20 mouse cellular contexts compared by ENCODE assay signal in the genomic region with DNA sequence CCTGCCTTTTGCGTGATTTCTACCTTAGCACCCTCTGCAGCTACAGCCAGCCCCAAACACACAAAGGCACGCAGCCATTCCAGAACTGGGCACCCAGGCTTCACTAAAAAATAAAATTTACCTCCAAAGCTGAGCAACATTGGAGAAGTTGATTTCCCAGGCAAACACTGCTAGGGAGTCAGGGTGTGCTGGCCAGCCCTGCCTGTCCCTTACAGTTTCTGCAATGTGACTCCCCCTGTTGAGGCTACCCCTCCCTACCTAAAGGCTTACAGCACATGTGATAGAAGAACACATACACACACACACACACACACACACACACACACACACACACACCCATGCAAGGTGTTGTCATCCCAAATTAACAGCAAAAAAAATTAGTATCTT. TPM values are rescaled to one million over a fixed set of nuclear protein-coding genes. Genes with fewer than 3 reads are reported as not detected.
DNase-seq lines count a peak whose midpoint lies in the region; ATAC-seq lines count a peak whose summit lies in the region.
"Had no signal": no experiment of that assay in that cellular context is flagged by ENCODE, and none has a peak within 500 bp of the region (broad histone marks: within the 10 kb centered on the region; RNA-seq: fewer than 3 reads in every experiment).

No protein-coding gene starts in this region.

- H3K27ac ChIP-seq in hindbrain, embryonic 10.5 days: peak overlapping the region; percentile 13; the same call in 1 of the 2 replicates
- no peak overlapping the region for H3K27ac ChIP-seq in hindbrain, embryonic 12.5 days
- peak overlapping the region; percentile 47; the same call in 1 of the 2 replicates for H3K27ac ChIP-seq in embryonic facial prominence, embryonic 11.5 days (replicated peaks; ENCODE audit: low read depth, low read length)
- H3K27ac ChIP-seq in embryonic facial prominence, embryonic 13.5 days: peak overlapping the region; percentile 55; the same call in 1 of the 2 replicates
- H3K27ac ChIP-seq: hindbrain, embryonic 13.5 days; hindbrain, postnatal 0 days had no signal

- peaks cover 4% of the 10 kb centered on the region for H3K36me3 ChIP-seq in hindbrain, embryonic 10.5 days
- no peaks in the 10 kb centered on the region for H3K36me3 ChIP-seq in hindbrain, embryonic 12.5 days
- no peaks in the 10 kb centered on the region for H3K36me3 ChIP-seq in embryonic facial prominence, embryonic 11.5 days (replicated peaks; ENCODE audit: control insufficient read depth, insufficient read depth, low read depth, low read length)
- H3K36me3 ChIP-seq in embryonic facial prominence, embryonic 13.5 days: no peaks in the 10 kb centered on the region
- H3K36me3 ChIP-seq: G1E; heart, embryonic 12.5 days; hindbrain, embryonic 13.5 days had no signal

- peaks cover 37% of the 10 kb centered on the region for H3K4me1 ChIP-seq in hindbrain, embryonic 10.5 days (replicated peaks)
- H3K4me1 ChIP-seq in hindbrain, embryonic 12.5 days: peaks cover 11% of the 10 kb centered on the region
- no peaks in the 10 kb centered on the region for H3K4me1 ChIP-seq in embryonic facial prominence, embryonic 11.5 days (ENCODE audit: control insufficient read depth, insufficient read depth, low read length)
- H3K4me1 ChIP-seq in embryonic facial prominence, embryonic 13.5 days: peaks cover 19% of the 10 kb centered on the region; the same call in 1 of the 2 replicates
- H3K4me1 ChIP-seq: heart, embryonic 12.5 days had no signal

- no peak for DNase-seq in hindbrain, embryonic 10.5 days (ENCODE audit: low spot score)
- no peak for DNase-seq in embryonic facial prominence, embryonic 11.5 days (ENCODE audit: low spot score)
- DNase-seq in cerebellum, adult 18-20 months: no peak
- DNase-seq: adrenal gland, postnatal 14 days; cerebellum, adult 11-12 months; cerebellum, adult 9-11 months; cerebellum, postnatal 36 days; gastrocnemius, postnatal 10 days; kidney, adult 11 months had no signal

- H3K9ac ChIP-seq in hindbrain, embryonic 12.5 days: no peak overlapping the region
- no peak overlapping the region for H3K9ac ChIP-seq in embryonic facial prominence, embryonic 11.5 days (replicated peaks; ENCODE audit: low read length)
- no peak overlapping the region for H3K9ac ChIP-seq in embryonic facial prominence, embryonic 13.5 days
- H3K9ac ChIP-seq: heart, embryonic 12.5 days; hindbrain, embryonic 13.5 days had no signal

- WGBS in hindbrain, embryonic 10.5 days: 63% methylated on average over 2 of the region's 2 CpGs
- WGBS in hindbrain, embryonic 12.5 days: 56% methylated on average over 2 of the region's 2 CpGs
- WGBS in embryonic facial prominence, embryonic 11.5 days: 52% methylated on average over 2 of the region's 2 CpGs
- 30% methylated on average over 2 of the region's 2 CpGs for WGBS in embryonic facial prominence, embryonic 13.5 days

- H3K4me3 ChIP-seq in hindbrain, embryonic 10.5 days: no peak overlapping the region
- H3K4me3 ChIP-seq in hindbrain, embryonic 12.5 days: no peak overlapping the region
- H3K4me3 ChIP-seq in embryonic facial prominence, embryonic 11.5 days (ENCODE audit: low read depth, low read length): no peak overlapping the region
- H3K4me3 ChIP-seq in embryonic facial prominence, embryonic 13.5 days: no peak overlapping the region
- H3K4me3 ChIP-seq: heart, embryonic 12.5 days; hindbrain, embryonic 13.5 days had no signal

- H3K9me3 ChIP-seq in hindbrain, embryonic 10.5 days: peaks cover 3% of the 10 kb centered on the region; the same call in 1 of the 2 replicates
- H3K9me3 ChIP-seq in hindbrain, embryonic 12.5 days (replicated peaks): no peaks in the 10 kb centered on the region
- H3K9me3 ChIP-seq in embryonic facial prominence, embryonic 11.5 days (replicated peaks; ENCODE audit: control insufficient read depth, low read length): no peaks in the 10 kb centered on the region
- H3K9me3 ChIP-seq in embryonic facial prominence, embryonic 13.5 days: no peaks in the 10 kb centered on the region
- H3K9me3 ChIP-seq: G1E; heart, embryonic 12.5 days; hindbrain, embryonic 13.5 days had no signal

- H3K4me2 ChIP-seq in hindbrain, embryonic 12.5 days (replicated peaks): no peak overlapping the region
- H3K4me2 ChIP-seq in embryonic facial prominence, embryonic 11.5 days (ENCODE audit: low read depth, low read length): no peak overlapping the region
- no peak overlapping the region for H3K4me2 ChIP-seq in embryonic facial prominence, embryonic 13.5 days
- H3K4me2 ChIP-seq: heart, embryonic 12.5 days; hindbrain, embryonic 13.5 days had no signal

- ATAC-seq in hindbrain, embryonic 12.5 days (ENCODE audit: low FRiP score): no peak
- no peak for ATAC-seq in embryonic facial prominence, embryonic 11.5 days (replicated peaks; ENCODE audit: insufficient number of reproducible peaks, low FRiP score, low TSS enrichment, low read depth)
- no peak for ATAC-seq in embryonic facial prominence, embryonic 13.5 days (ENCODE audit: insufficient number of reproducible peaks, insufficient read depth, low FRiP score, low TSS enrichment, low read depth)
- no peak for ATAC-seq in CD4-positive, CD25-positive, alpha-beta regulatory T cell, adult 4 months
- ATAC-seq: forebrain, embryonic 16.5 days; hindbrain, postnatal 0 days had no signal

- peaks cover 49% of the 10 kb centered on the region for H3K27me3 ChIP-seq in hindbrain, embryonic 10.5 days (ENCODE audit: insufficient read depth, poor library complexity, severe bottlenecking)
- peaks cover 23% of the 10 kb centered on the region for H3K27me3 ChIP-seq in hindbrain, embryonic 12.5 days
- H3K27me3 ChIP-seq in embryonic facial prominence, embryonic 11.5 days (ENCODE audit: control insufficient read depth, insufficient read depth, low read length): no peaks in the 10 kb centered on the region
- peaks cover under 1% of the 10 kb centered on the region for H3K27me3 ChIP-seq in embryonic facial prominence, embryonic 13.5 days

RNA-seq across cellular contexts. Expression of a gene that starts 37.4 kb away (rescaled TPM):
- 1.9 and 2.4 TPM in 2 replicates for polyA plus RNA-seq in hindbrain, embryonic 10.5 days (2016; fragmentation: Nextera tagmentation; extraction: Ambion mirVana)
- 2.8 and 4.0 TPM in 2 replicates for polyA plus RNA-seq in hindbrain, embryonic 12.5 days (2016; fragmentation: Nextera tagmentation; extraction: Ambion mirVana)
- polyA plus RNA-seq in embryonic facial prominence, embryonic 11.5 days (2014; fragmentation: Nextera tagmentation; extraction: Ambion mirVana): not detected in 2 replicates
- 0.22 and 0.59 TPM in 2 replicates for polyA plus RNA-seq in embryonic facial prominence, embryonic 13.5 days (2015; fragmentation: Nextera tagmentation; extraction: Ambion mirVana)
- polyA plus RNA-seq in CD4-positive, CD25-positive, alpha-beta regulatory T cell, adult 4 months (2017; shearing (Covaris generic)): not detected
- polyA plus RNA-seq: G1E; gonadal fat pad, adult 2 months; heart, embryonic 12.5 days; heart, embryonic 16.5 days; intestine, embryonic 14.5 days had no signal

RNA-seq across cellular contexts. Expression of a gene that starts 51.9 kb away (rescaled TPM):
- polyA plus RNA-seq in hindbrain, embryonic 10.5 days (2016; fragmentation: Nextera tagmentation; extraction: Ambion mirVana): 16.5 and 20.3 TPM in 2 replicates
- polyA plus RNA-seq in hindbrain, embryonic 12.5 days (2016; fragmentation: Nextera tagmentation; extraction: Ambion mirVana): 18.1 and 25.0 TPM in 2 replicates
- 4.1 and 5.0 TPM in 2 replicates for polyA plus RNA-seq in embryonic facial prominence, embryonic 11.5 days (2014; fragmentation: Nextera tagmentation; extraction: Ambion mirVana)
- polyA plus RNA-seq in embryonic facial prominence, embryonic 13.5 days (2015; fragmentation: Nextera tagmentation; extraction: Ambion mirVana): 0.20 and 0.22 TPM in 2 replicates
- not detected for polyA plus RNA-seq in CD4-positive, CD25-positive, alpha-beta regulatory T cell, adult 4 months (2017; shearing (Covaris generic))
- polyA plus RNA-seq: G1E; gonadal fat pad, adult 2 months; heart, embryonic 16.5 days; intestine, embryonic 14.5 days had no signal
